Mouse (Mus musculus) limb, embryonic 14.5 days (tissue): ENCODE results near the gene Vwce. TPM values are rescaled to one million over a fixed set of nuclear protein-coding genes. Genes with fewer than 3 reads are reported as not detected.

Experiments
- ATAC-seq: fragments of 200-750 bp; cut with Nextera tagmentation; 2 replicates; pipeline ENCODE4 v1.8.0; 2017; ENCODE audit warnings: low read depth, moderate number of reproducible peaks, moderate TSS enrichment; ENCODE audit not compliant: low FRiP score
- DNase-seq: peaks from one replicate; pipeline ENCODE4 v3.0.0-alpha.2; 2015; ENCODE audit warnings: low spot score
- H3K27ac ChIP-seq: fragments of 300-500 bp; sonication (generic); replicated peaks from 2 replicates; pipeline ENCODE4 v1.5.1; 2014; ENCODE audit warnings: low read depth, mild to moderate bottlenecking, low read length, moderate library complexity, mixed read lengths
- H3K27me3 ChIP-seq: fragments of 300-500 bp; sonication (generic); 2 replicates; pipeline ENCODE4 v1.6.1; 2014; ENCODE audit warnings: low read length, mixed read lengths; ENCODE audit not compliant: control insufficient read depth, insufficient read depth
- H3K36me3 ChIP-seq: fragments of 300-500 bp; sonication (generic); 2 replicates; pipeline ENCODE4 v1.6.1; 2014; ENCODE audit warnings: mild to moderate bottlenecking, low read length, moderate library complexity, mixed read lengths; ENCODE audit not compliant: control insufficient read depth, insufficient read depth
- H3K4me1 ChIP-seq: fragments of 300-500 bp; sonication (generic); 2 replicates; pipeline ENCODE4 v1.6.1; 2014; ENCODE audit warnings: antibody characterized with exemption, low read length, mixed read lengths; ENCODE audit not compliant: control insufficient read depth, insufficient read depth
- H3K4me2 ChIP-seq: fragments of 300-500 bp; sonication (generic); replicated peaks from 2 replicates; pipeline ENCODE4 v1.6.1; 2014; ENCODE audit warnings: low read depth, mild to moderate bottlenecking, low read length, moderate library complexity; ENCODE audit not compliant: severe bottlenecking
- H3K4me3 ChIP-seq: fragments of 300-500 bp; sonication (generic); replicated peaks from 2 replicates; pipeline ENCODE4 v1.5.1; 2014; ENCODE audit warnings: low read length
- H3K9ac ChIP-seq: fragments of 300-500 bp; sonication (generic); 2 replicates; pipeline ENCODE4 v1.6.1; 2014; ENCODE audit warnings: mild to moderate bottlenecking, low read depth, low read length, moderate library complexity; ENCODE audit not compliant: severe bottlenecking
- H3K9me3 ChIP-seq: fragments of 300-500 bp; sonication (generic); 2 replicates; pipeline ENCODE4 v1.6.1; 2016; ENCODE audit warnings: low read length; ENCODE audit not compliant: control insufficient read depth
- POLR2A ChIP-seq: fragments of 200-500 bp; IDR thresholded peaks from 2 replicates; pipeline ENCODE4 v1.8.0; 2012; ENCODE audit warnings: inconsistent platforms, mild to moderate bottlenecking, moderate library complexity, borderline replicate concordance; ENCODE audit not compliant: insufficient read depth, insufficient read length; ENCODE audit errors: extremely low read depth
- WGBS: fragments of 180-500 bp; shearing (Covaris S2); extraction: QIAGEN DNeasy Blood & Tissue Kit; methylation state at CpG from one replicate; pipeline ENCODE4 v1.1.7; 2014; 5-methylcytosine and 5-hydroxymethylcytosine counted together
- polyA plus RNA-seq, 2 experiments: library from polyadenylated mRNA; depleted of rRNA in 1 of 2; stranded (reverse) in 1 of 2; unstranded in 1 of 2; fragments of >200 nt; fragmentation: Nextera tagmentation in 1 of 2; extraction: Ambion mirVana in 1 of 2; gene quantifications; 2 replicates each; pipeline versions ENCODE4 v1.2.1 to v1.2.3; 2012 to 2014

Gene Vwce
- polyA plus RNA-seq, 2 experiments = 3.2 to 7.0 TPM

- DNase-seq (no peak), ATAC-seq (no peak)
- Histone ChIP-seq H3K27me3 (no peaks in the 10 kb centered on the region), H3K4me3 (no peak overlapping the region), H3K36me3 (peaks cover 39% of the 10 kb centered on the region), H3K4me2 (no peak overlapping the region), H3K9ac (no peak overlapping the region), H3K9me3 (no peaks in the 10 kb centered on the region), H3K4me1 (peaks cover 15% of the 10 kb centered on the region), H3K27ac (no peak overlapping the region)
- no peak for TF ChIP-seq POLR2A
- WGBS = 80% methylated on average over 13 of the region's 13 CpGs
Observed at GRCm38 (mm10) chr19:10707087-10707875, 73.3 kb downstream of the Vwce start.

GRCm38 (mm10) chr19:10707881-10708280 is 73.9 kb downstream of the Vwce start:
- no peak for TF ChIP-seq POLR2A
- no peaks in the 10 kb centered on the region for H3K27me3 ChIP-seq
- DNase-seq = no peak
- H3K4me2 ChIP-seq = no peak overlapping the region
- 96% methylated on average over 1 of the region's 1 CpGs for WGBS
- ATAC-seq = no peak
- peaks cover 15% of the 10 kb centered on the region for H3K4me1 ChIP-seq
- H3K9me3 ChIP-seq = no peaks in the 10 kb centered on the region
- H3K4me3 ChIP-seq = no peak overlapping the region
- peaks cover 45% of the 10 kb centered on the region for H3K36me3 ChIP-seq
- no peak overlapping the region for H3K9ac ChIP-seq
- H3K27ac ChIP-seq = no peak overlapping the region

- WGBS = 70% methylated on average over 6 of the region's 6 CpGs
Observed at GRCm38 (mm10) chr19:10708900-10709299, 74.9 kb downstream of the Vwce start.

GRCm38 (mm10) chr19:10709360-10710087 is 75.5 kb downstream of the Vwce start:
- Histone ChIP-seq H3K9me3 (no peaks in the 10 kb centered on the region), H3K9ac (0 out of 2 replicates have a peak overlapping the region, but pooled peaks have one; percentile 7), H3K4me3 (no peak overlapping the region), H3K27me3 (no peaks in the 10 kb centered on the region), H3K4me2 (no peak overlapping the region), H3K36me3 (peaks cover 56% of the 10 kb centered on the region), H3K27ac (peak overlapping the region; percentile 26; the same call in 1 of the 2 replicates), H3K4me1 (peaks cover 19% of the 10 kb centered on the region)
- peak; percentile 71 for ATAC-seq
- WGBS = 23% methylated on average over 8 of the region's 8 CpGs
- TF ChIP-seq POLR2A = no peak
- DNase-seq = peak; percentile 91

More at GRCm38 (mm10) chr19:10708900-10709299, 74.9 kb downstream of the Vwce start:
- peaks cover 52% of the 10 kb centered on the region for H3K36me3 ChIP-seq
- TF ChIP-seq POLR2A = no peak
- DNase-seq = no peak
- H3K4me3 ChIP-seq = no peak overlapping the region
- no peak overlapping the region for H3K4me2 ChIP-seq
- H3K27ac ChIP-seq = 0 out of 2 replicates have a peak overlapping the region, but pooled peaks have one; percentile 26
- no peak for ATAC-seq
- 0 out of 2 replicates have a peak overlapping the region, but pooled peaks have one; percentile 7 for H3K9ac ChIP-seq
- peaks cover 15% of the 10 kb centered on the region for H3K4me1 ChIP-seq
- H3K9me3 ChIP-seq = no peaks in the 10 kb centered on the region
- H3K27me3 ChIP-seq = no peaks in the 10 kb centered on the region

- no peak for TF ChIP-seq POLR2A
- H3K9me3 ChIP-seq = no peaks in the 10 kb centered on the region
- H3K9ac ChIP-seq = no peak overlapping the region
- no peak overlapping the region for H3K4me2 ChIP-seq
- 83% methylated on average over 9 of the region's 9 CpGs for WGBS
- H3K4me3 ChIP-seq = no peak overlapping the region
- no peaks in the 10 kb centered on the region for H3K27me3 ChIP-seq
- peak; percentile 61 for DNase-seq
- H3K27ac ChIP-seq = no peak overlapping the region
- H3K36me3 ChIP-seq = peaks cover 56% of the 10 kb centered on the region
- H3K4me1 ChIP-seq = peaks cover 19% of the 10 kb centered on the region
- ATAC-seq = 0 out of 2 replicates have a peak, but pooled peaks have one; percentile 38
Observed at GRCm38 (mm10) chr19:10710088-10710511, 76.1 kb downstream of the Vwce start.
